Mouse (Mus musculus) cerebellum, postnatal 25 days (tissue): ENCODE results near the gene Gcgr.
"Not testable (repeated sequence)": the region's sequence is repeated elsewhere in the genome, so short reads cannot be mapped to it uniquely, and the experiment has no call there.

Experiments
- DNase-seq, 2 experiments: peaks; one replicate each; pipeline ENCODE4 v3.0.0; 2021; ENCODE audit warnings: mixed read lengths in 2 of 2

Gene Gcgr

GRCm38 (mm10) chr11:120539285-120540014, 9.0 kb downstream of the Gcgr start:
- DNase-seq, result peak in 1 of 2 experiments; percentile 35

- DNase-seq, result no peak
Measured at GRCm38 (mm10) chr11:120541907-120542306, 11.4 kb downstream of the Gcgr start.

GRCm38 (mm10) chr11:120542376-120542775, 11.9 kb downstream of the Gcgr start:
- DNase-seq, result no peak

- DNase-seq, result peak in 1 of 2 experiments; percentile 35
Measured at GRCm38 (mm10) chr11:120545964-120546363, 15.5 kb downstream of the Gcgr start.

GRCm38 (mm10) chr11:120547469-120547868, 17.0 kb downstream of the Gcgr start:
- DNase-seq, result no peak

- no peak for DNase-seq
Measured at GRCm38 (mm10) chr11:120548214-120548613, 17.7 kb downstream of the Gcgr start.

GRCm38 (mm10) chr11:120548786-120549167, 18.3 kb downstream of the Gcgr start:
- no peak for DNase-seq

GRCm38 (mm10) chr11:120549168-120549945, 18.9 kb downstream of the Gcgr start, which contains the start of gene Mcrip1:
Gene Mcrip1, minus strand, starts transcription at chr11:120549727.
- DNase-seq, result peak; percentile 96 to 98

- peak in 1 of 2 experiments; percentile 36 for DNase-seq
Measured at GRCm38 (mm10) chr11:120549986-120550809, 19.7 kb downstream of the Gcgr start.

- DNase-seq, result no peak
Measured at GRCm38 (mm10) chr11:120550810-120551440, 20.4 kb downstream of the Gcgr start, which contains the start of gene Ppp1r27. Gene Ppp1r27, minus strand, starts transcription at chr11:120551132.

- no peak for DNase-seq
Measured at GRCm38 (mm10) chr11:120552736-120553135, 22.2 kb downstream of the Gcgr start.

GRCm38 (mm10) chr11:120554834-120555233, 24.3 kb downstream of the Gcgr start:
- no peak for DNase-seq

- no peak for DNase-seq
Measured at GRCm38 (mm10) chr11:120555260-120555659, 24.8 kb downstream of the Gcgr start.

- not testable (repeated sequence) for DNase-seq
Measured at GRCm38 (mm10) chr11:120558843-120559242, 28.3 kb downstream of the Gcgr start.

- no peak for DNase-seq
Measured at GRCm38 (mm10) chr11:120560952-120561728, 30.6 kb downstream of the Gcgr start.

GRCm38 (mm10) chr11:120562949-120563348, 32.5 kb downstream of the Gcgr start:
- DNase-seq, result no peak

- DNase-seq, result no peak
Measured at GRCm38 (mm10) chr11:120565114-120565513, 34.6 kb downstream of the Gcgr start.

- no peak for DNase-seq
Measured at GRCm38 (mm10) chr11:120568324-120568723, 37.8 kb downstream of the Gcgr start.

- DNase-seq, result no peak
Measured at GRCm38 (mm10) chr11:120571122-120571521, 40.6 kb downstream of the Gcgr start.

- no peak for DNase-seq
Measured at GRCm38 (mm10) chr11:120571754-120572416, 41.4 kb downstream of the Gcgr start.

- no peak for DNase-seq
Measured at GRCm38 (mm10) chr11:120572417-120572751, 41.9 kb downstream of the Gcgr start.
